Mouse (Mus musculus): Measurements from ENCODE around the gene Enam. TPM values are rescaled to one million over a fixed set of nuclear protein-coding genes. Genes with fewer than 3 reads are reported as not detected.

Gene Enam
- not detected for polyA plus RNA-seq (2017; shearing (Covaris generic))

GRCm38 (mm10) chr5:88487675-88488074 lies at the start of gene Enam:
Gene Enam (plus strand): TSS chr5:88487975.

GRCm38 (mm10) chr5:88455691-88456090 lies 32.1 kb upstream of the Enam start, which contains the start of gene Ambn:
Gene Ambn (plus strand): TSS chr5:88455991.

GRCm38 (mm10) chr5:88527657-88528056 lies 39.9 kb downstream of the Enam start, which contains the start of gene Jchain:
Gene Jchain (minus strand): TSS chr5:88527891.

GRCm38 (mm10) chr5:88554086-88554886 lies 66.5 kb downstream of the Enam start, which contains the start of gene Utp3:
Gene Utp3 (plus strand): TSS chr5:88554462.

Other genes with a start within 250 kb of the Enam start
- gene Gm7714, start 219.1 kb upstream of the Enam start, polyA plus RNA-seq (2017; shearing (Covaris generic)) = not detected
- under 1 TPM in 1 of 2 experiments, not detected in 1; 0.20 TPM for gene Prol1, start 170.7 kb upstream of the Enam start, polyA plus RNA-seq (2017; shearing (Covaris generic))
- gene Amtn, start 111.9 kb upstream of the Enam start, polyA plus RNA-seq (2017; shearing (Covaris generic)) = not detected
- not detected for gene Ambn, start 32.0 kb upstream of the Enam start, polyA plus RNA-seq (2017; shearing (Covaris generic))
- gene Jchain, start 39.9 kb downstream of the Enam start, polyA plus RNA-seq (2017; shearing (Covaris generic)) = 10 to 100 TPM; 13.6 to 21.0 TPM
- 10 to 100 TPM; 89.3 to 93.7 TPM for gene Utp3, start 66.5 kb downstream of the Enam start, polyA plus RNA-seq (2017; shearing (Covaris generic))
- 1 to 10 TPM; 5.7 to 6.7 TPM for gene Rufy3, start 77.1 kb downstream of the Enam start, polyA plus RNA-seq (2017; shearing (Covaris generic))
- gene Grsf1, start 188.2 kb downstream of the Enam start, polyA plus RNA-seq (2017; shearing (Covaris generic)) = 10 to 100 TPM; 53.0 to 59.4 TPM
- 10 to 100 TPM; 10.0 to 10.7 TPM for gene Mob1b, start 232.9 kb downstream of the Enam start, polyA plus RNA-seq (2017; shearing (Covaris generic))

Data from activated CD4-positive, CD25-positive, alpha-beta regulatory T cell (primary cell).